Mouse (Mus musculus) stomach, postnatal 0 days (tissue): Measurements from ENCODE around the gene Etfbkmt.

ENCODE experiments used
- CTCF ChIP-seq: IDR thresholded peaks from 2 replicates; pipeline ENCODE4 v1.5.1; 2016; ENCODE audit warnings: antibody characterized with exemption, low read depth, mild to moderate bottlenecking, moderate library complexity
- EP300 ChIP-seq: optimal IDR thresholded peaks from 2 replicates; pipeline ENCODE3; 2016; ENCODE audit warnings: antibody characterized with exemption

- TF ChIP-seq EP300: no peak
- TF ChIP-seq CTCF: no peak
Measured at GRCm38 (mm10) chr6:149118935-149119334, 20.7 kb upstream of the Etfbkmt start.
